Mouse (Mus musculus): ENCODE measurements around the gene Slc22a3.

Gene Slc22a3

GRCm38 (mm10) chr17:12409346-12409944, 98.1 kb downstream of the Slc22a3 start:
- no peak for DNase-seq (ENCODE audit: low read depth, low spot score)

- no peak for DNase-seq (ENCODE audit: low read depth, low spot score)
Measured at GRCm38 (mm10) chr17:12403420-12403819, 104.1 kb downstream of the Slc22a3 start.

GRCm38 (mm10) chr17:12396163-12396677, 111.3 kb downstream of the Slc22a3 start:
- DNase-seq (ENCODE audit: low read depth, low spot score), result no peak

GRCm38 (mm10) chr17:12388239-12388638, 119.3 kb downstream of the Slc22a3 start:
- DNase-seq (ENCODE audit: low read depth, low spot score), result no peak

GRCm38 (mm10) chr17:12387781-12388180, 119.7 kb downstream of the Slc22a3 start:
- no peak for DNase-seq (ENCODE audit: low read depth, low spot score)

- no peak for DNase-seq (ENCODE audit: low read depth, low spot score)
Measured at GRCm38 (mm10) chr17:12385049-12385794, 122.3 kb downstream of the Slc22a3 start.

GRCm38 (mm10) chr17:12382531-12382930, 125.0 kb downstream of the Slc22a3 start:
- DNase-seq (ENCODE audit: low read depth, low spot score), result no peak

- DNase-seq (ENCODE audit: low read depth, low spot score), result no peak
Measured at GRCm38 (mm10) chr17:12381579-12381978, 125.9 kb downstream of the Slc22a3 start.

GRCm38 (mm10) chr17:12380287-12380686, 127.2 kb downstream of the Slc22a3 start:
- DNase-seq (ENCODE audit: low read depth, low spot score), result no peak

GRCm38 (mm10) chr17:12377981-12378705, 129.4 kb downstream of the Slc22a3 start, which contains the start of gene Plg:
Gene Plg, plus strand, starts transcription at chr17:12378608.
- no peak for DNase-seq (ENCODE audit: low read depth, low spot score)

GRCm38 (mm10) chr17:12373601-12374144, 133.8 kb downstream of the Slc22a3 start:
- DNase-seq (ENCODE audit: low read depth, low spot score), result no peak

- peak; percentile 54 for DNase-seq (ENCODE audit: low read depth, low spot score)
Measured at GRCm38 (mm10) chr17:12372021-12372420, 135.5 kb downstream of the Slc22a3 start.

GRCm38 (mm10) chr17:12371310-12371925, 136.1 kb downstream of the Slc22a3 start:
- peak; percentile 25 for DNase-seq (ENCODE audit: low read depth, low spot score)

- no peak for DNase-seq (ENCODE audit: low read depth, low spot score)
Measured at GRCm38 (mm10) chr17:12370289-12370688, 137.2 kb downstream of the Slc22a3 start.

- no peak for DNase-seq (ENCODE audit: low read depth, low spot score)
Measured at GRCm38 (mm10) chr17:12369393-12369792, 138.1 kb downstream of the Slc22a3 start.

Data from retina, postnatal 7 days (tissue).